Mouse (Mus musculus): ENCODE measurements around the gene Esp34. TPM values are rescaled to one million over a fixed set of nuclear protein-coding genes. Genes with fewer than 3 reads are reported as not detected.

Gene Esp34
- not detected in 2 replicates for polyA plus RNA-seq (2015; fragmentation: Nextera tagmentation; extraction: Ambion mirVana)

- Histone ChIP-seq H3K27me3 (ENCODE audit: control insufficient read depth, insufficient read depth, low read length) (no peaks in the 10 kb centered on the region), H3K4me1 (ENCODE audit: control insufficient read depth, insufficient read depth, low read length) (no peaks in the 10 kb centered on the region), H3K4me2 (ENCODE audit: low read depth, low read length) (no peak within 1 kb of the TSS), H3K9ac (ENCODE audit: low read length) (no peak within 1 kb of the TSS), H3K4me3 (ENCODE audit: low read length) (no peak within 1 kb of the TSS), H3K9me3 (replicated peaks; ENCODE audit: control insufficient read depth, low read length) (0 out of 2 replicates have a peak, but pooled peaks cover 2% of the 10 kb centered on the region), H3K36me3 (ENCODE audit: control insufficient read depth, insufficient read depth) (no peaks in the 10 kb centered on the region), H3K27ac (ENCODE audit: low read length) (no peak within 1 kb of the TSS)
- 78% methylated on average over 1 of the region's 1 CpGs for WGBS
- no peak for ATAC-seq (replicated peaks; ENCODE audit: extremely low read depth, insufficient read depth, low FRiP score)
Observed at GRCm38 (mm10) chr17:38553892-38554291, at the start of gene Esp34. TSS of gene Esp34 (plus strand) at chr17:38554192.

DNA sequence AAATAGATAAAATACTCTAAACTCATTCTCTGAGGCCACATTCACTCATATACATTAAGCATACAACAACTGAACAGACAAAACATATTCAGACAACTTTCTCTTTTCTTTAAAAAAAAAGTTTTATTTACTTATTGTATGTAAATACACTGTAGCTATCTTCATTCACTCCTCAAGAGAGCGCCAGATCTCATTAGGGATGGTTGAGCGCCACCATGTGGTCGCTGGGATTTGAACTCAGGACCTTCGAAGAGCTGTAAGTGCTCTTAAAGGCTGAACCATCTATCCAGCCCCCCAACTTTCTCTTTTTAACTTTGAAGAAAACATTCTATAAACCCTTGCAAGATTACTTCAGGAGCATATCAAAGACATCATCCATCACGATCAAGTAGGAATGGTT lies 8.5 kb downstream of the Esp34 start:
- Histone ChIP-seq H3K4me1 (ENCODE audit: control insufficient read depth, insufficient read depth, low read length) (no peaks in the 10 kb centered on the region), H3K9ac (ENCODE audit: low read length) (no peak overlapping the region), H3K27ac (ENCODE audit: low read length) (no peak overlapping the region), H3K27me3 (ENCODE audit: control insufficient read depth, insufficient read depth, low read length) (no peaks in the 10 kb centered on the region), H3K9me3 (replicated peaks; ENCODE audit: control insufficient read depth, low read length) (peaks cover 12% of the 10 kb centered on the region), H3K36me3 (ENCODE audit: control insufficient read depth, insufficient read depth) (no peaks in the 10 kb centered on the region), H3K4me3 (ENCODE audit: low read length) (no peak overlapping the region), H3K4me2 (ENCODE audit: low read depth, low read length) (no peak overlapping the region)
- WGBS = 62% methylated on average over 5 of the region's 5 CpGs
- ATAC-seq (replicated peaks; ENCODE audit: extremely low read depth, insufficient read depth, low FRiP score) = no peak

Other genes starting within 250 kb of the Esp34 start
- not detected in 2 replicates for gene Olfr137, start 246.6 kb upstream of the Esp34 start, polyA plus RNA-seq (2015; fragmentation: Nextera tagmentation; extraction: Ambion mirVana)
- not detected in 2 replicates for gene Olfr136, start 224.4 kb upstream of the Esp34 start, polyA plus RNA-seq (2015; fragmentation: Nextera tagmentation; extraction: Ambion mirVana)
- gene Esp36, start 134.0 kb upstream of the Esp34 start, polyA plus RNA-seq (2015; fragmentation: Nextera tagmentation; extraction: Ambion mirVana) = not detected in 2 replicates
- not detected in 2 replicates for gene Esp31, start 85.3 kb downstream of the Esp34 start, polyA plus RNA-seq (2015; fragmentation: Nextera tagmentation; extraction: Ambion mirVana)